Mouse (Mus musculus): Measurements from ENCODE around the gene C77080. TPM values are rescaled to one million over a fixed set of nuclear protein-coding genes. Genes with fewer than 3 reads are reported as not detected.

Gene C77080
- polyA plus RNA-seq (2015; fragmentation: Nextera tagmentation; extraction: Ambion mirVana): 8.2 and 8.5 TPM in 2 replicates

DNA sequence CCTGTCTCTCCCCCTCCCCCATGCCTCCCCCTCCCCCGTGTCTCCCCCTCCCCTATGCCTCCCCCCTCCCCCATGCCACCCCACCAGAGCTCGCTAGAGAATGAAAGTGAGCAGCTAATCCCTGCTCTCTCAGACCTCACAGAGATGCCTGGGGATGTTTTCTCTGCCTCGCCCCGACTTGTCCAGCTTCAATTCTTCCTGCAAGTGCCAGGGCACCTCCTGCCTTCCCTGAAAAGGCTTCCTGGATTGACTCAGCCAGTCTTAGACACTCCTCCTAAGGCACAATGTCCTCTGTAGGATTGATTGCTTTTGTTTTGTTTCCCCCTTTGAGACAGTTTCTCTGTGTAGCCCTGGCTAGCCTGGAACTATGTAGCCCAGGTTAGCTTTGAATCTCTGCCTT, at the start of gene C77080:
Gene C77080 (minus strand): TSS at position 209 of the 400 bp plus-strand sequence.
- Histone ChIP-seq H3K27me3 (ENCODE audit: control insufficient read depth, insufficient read depth, low read length) (no peaks in the 10 kb centered on the region), H3K4me2 (ENCODE audit: low read depth, low read length) (no peak within 1 kb of the TSS), H3K4me1 (ENCODE audit: control insufficient read depth, insufficient read depth, low read length) (peaks cover 35% of the 10 kb centered on the region), H3K9me3 (replicated peaks; ENCODE audit: control insufficient read depth, low read length) (no peaks in the 10 kb centered on the region), H3K36me3 (ENCODE audit: control insufficient read depth, insufficient read depth, low read length) (no peaks in the 10 kb centered on the region), H3K27ac (ENCODE audit: low read length) (peak within 1 kb of the TSS; percentile 68), H3K9ac (ENCODE audit: low read length) (peak within 1 kb of the TSS; percentile 40; the same call in 1 of the 2 replicates), H3K4me3 (replicated peaks; ENCODE audit: low read length) (no peak within 1 kb of the TSS)
- ATAC-seq (ENCODE audit: insufficient read depth, low FRiP score): peak; percentile 23; the same call in 1 of the 2 replicates
- WGBS: 19% methylated on average over 3 of the region's 4 CpGs

DNA sequence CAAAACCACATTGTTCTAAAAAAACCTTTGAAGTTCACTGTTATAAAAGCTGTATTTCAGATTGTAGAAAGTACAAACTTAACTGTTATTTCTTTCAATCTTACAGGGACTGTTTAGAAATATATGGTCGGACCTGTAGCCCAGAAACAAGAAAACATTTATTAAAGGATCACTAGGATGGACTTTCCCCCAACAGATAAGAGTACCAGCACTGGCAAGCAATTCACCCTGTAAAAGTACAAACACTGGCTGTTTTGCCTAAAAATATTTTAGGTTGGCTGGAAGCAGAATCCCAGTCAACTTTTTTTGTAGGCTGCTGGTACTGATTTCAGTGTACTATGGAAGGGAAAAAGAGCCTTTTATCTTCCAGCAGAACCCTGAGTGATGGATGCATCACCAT, 46.7 kb upstream of the C77080 start:
- WGBS: 80% methylated on average over 1 of the region's 1 CpGs

DNA sequence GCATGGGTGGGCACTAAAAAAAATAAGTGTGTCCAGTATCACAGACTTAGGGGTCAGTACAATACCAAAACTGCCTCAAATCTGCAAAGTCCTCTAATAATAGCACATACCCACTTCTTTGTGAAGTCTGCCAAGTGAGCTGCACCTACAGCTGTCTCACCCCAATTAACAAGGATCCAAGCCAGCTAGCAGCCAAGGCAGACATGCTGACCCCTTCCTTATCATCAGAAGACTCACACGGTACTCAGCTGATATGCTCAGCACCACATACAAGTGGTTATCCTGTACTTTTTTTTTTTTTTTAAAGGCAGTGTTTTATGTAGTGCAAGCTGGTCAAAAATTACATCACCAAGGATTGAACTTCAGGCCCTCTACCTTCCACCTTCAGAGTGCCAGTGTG, 43.1 kb upstream of the C77080 start:
- H3K36me3 ChIP-seq (ENCODE audit: control insufficient read depth, insufficient read depth, low read length): peaks cover 8% of the 10 kb centered on the region
- H3K9me3 ChIP-seq (replicated peaks; ENCODE audit: control insufficient read depth, low read length): 0 out of 2 replicates have a peak, but pooled peaks cover 4% of the 10 kb centered on the region
- H3K4me1 ChIP-seq (ENCODE audit: control insufficient read depth, insufficient read depth, low read length): 0 out of 2 replicates have a peak, but pooled peaks cover under 1% of the 10 kb centered on the region
- H3K27ac ChIP-seq (ENCODE audit: low read length): no peak overlapping the region
- H3K9ac ChIP-seq (ENCODE audit: low read length): no peak overlapping the region
- no peaks in the 10 kb centered on the region for H3K27me3 ChIP-seq (ENCODE audit: control insufficient read depth, insufficient read depth, low read length)
- no peak overlapping the region for H3K4me3 ChIP-seq (replicated peaks; ENCODE audit: low read length)
- WGBS: 57% methylated on average over 1 of the region's 1 CpGs
- no peak for ATAC-seq (ENCODE audit: insufficient read depth, low FRiP score)
- no peak overlapping the region for H3K4me2 ChIP-seq (ENCODE audit: low read depth, low read length)

More for the DNA sequence above, 46.7 kb upstream of the C77080 start:
- H3K9me3 ChIP-seq (replicated peaks; ENCODE audit: control insufficient read depth, low read length): no peaks in the 10 kb centered on the region
- H3K27ac ChIP-seq (ENCODE audit: low read length): no peak overlapping the region
- no peak overlapping the region for H3K4me2 ChIP-seq (ENCODE audit: low read depth, low read length)
- H3K27me3 ChIP-seq (ENCODE audit: control insufficient read depth, insufficient read depth, low read length): no peaks in the 10 kb centered on the region
- ATAC-seq (ENCODE audit: insufficient read depth, low FRiP score): no peak
- no peak overlapping the region for H3K4me3 ChIP-seq (replicated peaks; ENCODE audit: low read length)
- H3K9ac ChIP-seq (ENCODE audit: low read length): no peak overlapping the region
- H3K4me1 ChIP-seq (ENCODE audit: control insufficient read depth, insufficient read depth, low read length): no peaks in the 10 kb centered on the region
- peaks cover 15% of the 10 kb centered on the region for H3K36me3 ChIP-seq (ENCODE audit: control insufficient read depth, insufficient read depth, low read length)

GRCm38 (mm10) chr4:129303816-129304215, 42.6 kb upstream of the C77080 start:
- H3K9me3 ChIP-seq (replicated peaks; ENCODE audit: control insufficient read depth, low read length): 0 out of 2 replicates have a peak, but pooled peaks cover 4% of the 10 kb centered on the region
- no peak overlapping the region for H3K4me2 ChIP-seq (ENCODE audit: low read depth, low read length)
- no peak overlapping the region for H3K27ac ChIP-seq (ENCODE audit: low read length)
- 0 out of 2 replicates have a peak, but pooled peaks cover 4% of the 10 kb centered on the region for H3K4me1 ChIP-seq (ENCODE audit: control insufficient read depth, insufficient read depth, low read length)
- H3K9ac ChIP-seq (ENCODE audit: low read length): no peak overlapping the region
- no peaks in the 10 kb centered on the region for H3K27me3 ChIP-seq (ENCODE audit: control insufficient read depth, insufficient read depth, low read length)
- H3K4me3 ChIP-seq (replicated peaks; ENCODE audit: low read length): no peak overlapping the region
- peaks cover 8% of the 10 kb centered on the region for H3K36me3 ChIP-seq (ENCODE audit: control insufficient read depth, insufficient read depth, low read length)
- 86% methylated on average over 9 of the region's 9 CpGs for WGBS
- no peak for ATAC-seq (ENCODE audit: insufficient read depth, low FRiP score)

GRCm38 (mm10) chr4:129303401-129303800, 42.2 kb upstream of the C77080 start:
- no peak overlapping the region for H3K27ac ChIP-seq (ENCODE audit: low read length)
- no peak overlapping the region for H3K9ac ChIP-seq (ENCODE audit: low read length)
- H3K9me3 ChIP-seq (replicated peaks; ENCODE audit: control insufficient read depth, low read length): 0 out of 2 replicates have a peak, but pooled peaks cover 4% of the 10 kb centered on the region
- no peak overlapping the region for H3K4me3 ChIP-seq (replicated peaks; ENCODE audit: low read length)
- no peak for ATAC-seq (ENCODE audit: insufficient read depth, low FRiP score)
- H3K36me3 ChIP-seq (ENCODE audit: control insufficient read depth, insufficient read depth, low read length): peaks cover 8% of the 10 kb centered on the region
- WGBS: 75% methylated on average over 5 of the region's 5 CpGs
- H3K27me3 ChIP-seq (ENCODE audit: control insufficient read depth, insufficient read depth, low read length): no peaks in the 10 kb centered on the region
- H3K4me1 ChIP-seq (ENCODE audit: control insufficient read depth, insufficient read depth, low read length): peaks cover 5% of the 10 kb centered on the region; the same call in 1 of the 2 replicates
- H3K4me2 ChIP-seq (ENCODE audit: low read depth, low read length): no peak overlapping the region

DNA sequence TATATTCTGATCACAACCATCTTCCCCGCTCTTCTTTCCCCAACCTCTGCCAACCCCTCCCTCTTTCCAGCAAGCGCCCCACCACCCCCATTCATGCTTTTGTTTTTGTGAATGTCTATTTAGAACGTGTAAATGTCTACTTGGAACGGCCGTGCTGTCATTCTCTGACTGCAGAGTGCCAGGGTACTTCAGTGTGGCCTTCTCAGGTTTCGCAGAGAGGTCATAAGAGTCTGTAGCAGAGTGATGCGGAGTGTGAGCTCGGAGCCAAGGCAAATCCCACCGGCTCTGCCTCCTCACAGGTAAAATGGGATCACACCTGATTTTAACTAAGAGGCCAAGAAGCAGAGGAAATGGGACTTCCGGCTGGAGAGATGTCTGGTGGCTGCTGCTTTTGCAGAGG, 37.9 kb upstream of the C77080 start:
- peaks cover 10% of the 10 kb centered on the region for H3K4me1 ChIP-seq (ENCODE audit: control insufficient read depth, insufficient read depth, low read length)
- 0 out of 2 replicates have a peak, but pooled peaks cover 4% of the 10 kb centered on the region for H3K9me3 ChIP-seq (replicated peaks; ENCODE audit: control insufficient read depth, low read length)
- WGBS: 48% methylated on average over 10 of the region's 10 CpGs
- H3K27me3 ChIP-seq (ENCODE audit: control insufficient read depth, insufficient read depth, low read length): no peaks in the 10 kb centered on the region
- H3K4me3 ChIP-seq (replicated peaks; ENCODE audit: low read length): no peak overlapping the region
- H3K9ac ChIP-seq (ENCODE audit: low read length): no peak overlapping the region
- no peak for ATAC-seq (ENCODE audit: insufficient read depth, low FRiP score)
- H3K36me3 ChIP-seq (ENCODE audit: control insufficient read depth, insufficient read depth, low read length): no peaks in the 10 kb centered on the region
- H3K27ac ChIP-seq (ENCODE audit: low read length): no peak overlapping the region
- H3K4me2 ChIP-seq (ENCODE audit: low read depth, low read length): no peak overlapping the region

DNA sequence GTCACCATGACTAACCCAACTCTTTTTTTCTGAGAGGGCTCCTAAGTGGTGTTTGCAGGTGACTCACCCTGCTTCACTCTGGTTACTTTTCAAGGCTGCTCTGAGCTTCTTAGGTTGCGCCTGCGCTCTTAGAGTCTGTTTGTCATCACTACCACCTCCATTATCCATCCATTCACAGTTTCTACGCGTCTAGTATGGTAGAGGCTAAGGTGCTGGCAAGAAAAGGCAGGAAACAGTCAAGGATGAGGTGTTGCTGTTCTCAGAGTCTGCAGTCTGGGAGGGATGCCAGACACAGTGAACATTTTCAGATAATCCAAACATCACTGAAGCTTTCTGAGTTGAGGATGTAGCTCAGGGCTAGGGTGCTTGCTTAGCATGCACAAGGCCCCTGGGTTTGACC, 36.5 kb upstream of the C77080 start:
- no peak overlapping the region for H3K9ac ChIP-seq (ENCODE audit: low read length)
- H3K4me1 ChIP-seq (ENCODE audit: control insufficient read depth, insufficient read depth, low read length): peaks cover 10% of the 10 kb centered on the region
- 0 out of 2 replicates have a peak, but pooled peaks cover 4% of the 10 kb centered on the region for H3K9me3 ChIP-seq (replicated peaks; ENCODE audit: control insufficient read depth, low read length)
- no peak overlapping the region for H3K4me3 ChIP-seq (replicated peaks; ENCODE audit: low read length)
- no peak overlapping the region for H3K4me2 ChIP-seq (ENCODE audit: low read depth, low read length)
- H3K36me3 ChIP-seq (ENCODE audit: control insufficient read depth, insufficient read depth, low read length): no peaks in the 10 kb centered on the region
- peak; percentile 72; the same call in 1 of the 2 replicates for ATAC-seq (ENCODE audit: insufficient read depth, low FRiP score)
- no peaks in the 10 kb centered on the region for H3K27me3 ChIP-seq (ENCODE audit: control insufficient read depth, insufficient read depth, low read length)
- peak overlapping the region; percentile 55; the same call in 1 of the 2 replicates for H3K27ac ChIP-seq (ENCODE audit: low read length)
- 71% methylated on average over 4 of the region's 4 CpGs for WGBS

GRCm38 (mm10) chr4:129296066-129296465, 34.9 kb upstream of the C77080 start:
- no peak overlapping the region for H3K27ac ChIP-seq (ENCODE audit: low read length)
- no peak overlapping the region for H3K9ac ChIP-seq (ENCODE audit: low read length)
- WGBS: 70% methylated on average over 7 of the region's 7 CpGs
- no peak for ATAC-seq (ENCODE audit: insufficient read depth, low FRiP score)
- H3K4me1 ChIP-seq (ENCODE audit: control insufficient read depth, insufficient read depth, low read length): peaks cover 10% of the 10 kb centered on the region
- no peak overlapping the region for H3K4me2 ChIP-seq (ENCODE audit: low read depth, low read length)
- H3K4me3 ChIP-seq (replicated peaks; ENCODE audit: low read length): no peak overlapping the region
- no peaks in the 10 kb centered on the region for H3K27me3 ChIP-seq (ENCODE audit: control insufficient read depth, insufficient read depth, low read length)
- H3K9me3 ChIP-seq (replicated peaks; ENCODE audit: control insufficient read depth, low read length): no peaks in the 10 kb centered on the region
- no peaks in the 10 kb centered on the region for H3K36me3 ChIP-seq (ENCODE audit: control insufficient read depth, insufficient read depth, low read length)

GRCm38 (mm10) chr4:129295188-129295587, 34.0 kb upstream of the C77080 start:
- no peak for ATAC-seq (ENCODE audit: insufficient read depth, low FRiP score)
- no peaks in the 10 kb centered on the region for H3K36me3 ChIP-seq (ENCODE audit: control insufficient read depth, insufficient read depth, low read length)
- peaks cover 10% of the 10 kb centered on the region for H3K4me1 ChIP-seq (ENCODE audit: control insufficient read depth, insufficient read depth, low read length)
- 26% methylated on average over 2 of the region's 2 CpGs for WGBS
- H3K4me3 ChIP-seq (replicated peaks; ENCODE audit: low read length): no peak overlapping the region
- no peak overlapping the region for H3K9ac ChIP-seq (ENCODE audit: low read length)
- no peak overlapping the region for H3K4me2 ChIP-seq (ENCODE audit: low read depth, low read length)
- no peaks in the 10 kb centered on the region for H3K27me3 ChIP-seq (ENCODE audit: control insufficient read depth, insufficient read depth, low read length)
- H3K27ac ChIP-seq (ENCODE audit: low read length): no peak overlapping the region
- no peaks in the 10 kb centered on the region for H3K9me3 ChIP-seq (replicated peaks; ENCODE audit: control insufficient read depth, low read length)

Measured in stomach, embryonic 16.5 days (tissue).